Mouse (Mus musculus): ENCODE results near the gene Rps11. TPM values are rescaled to one million over a fixed set of nuclear protein-coding genes. Genes with fewer than 3 reads are reported as not detected.
"Not testable (repeated sequence)": the region's sequence is repeated elsewhere in the genome, so short reads cannot be mapped to it uniquely, and the experiment has no call there.

Rps11 gene
- polyA plus RNA-seq, 1 experiment: 2,753 TPM

GRCm38 (mm10) chr7:45153586-45153985 is 29.3 kb upstream of the Rps11 start:
- Histone ChIP-seq H3K27ac (ENCODE audit: insufficient read depth, low read length) (peak overlapping the region; percentile 85), H3K27me3 (ENCODE audit: control insufficient read depth, insufficient read depth, low read length, poor library complexity, severe bottlenecking) (no peaks in the 10 kb centered on the region), H3K36me3 (ENCODE audit: control insufficient read depth, insufficient read depth, low read length, poor library complexity, severe bottlenecking) (no peaks in the 10 kb centered on the region), H3K4me1 (ENCODE audit: control insufficient read depth, insufficient read depth, low read length) (peaks cover 5% of the 10 kb centered on the region), H3K4me3 (ENCODE audit: low read depth, low read length) (peak overlapping the region; percentile 75), H3K9ac (ENCODE audit: low read depth, poor library complexity, severe bottlenecking) (peak overlapping the region; percentile 91), H3K9me3 (replicated peaks; ENCODE audit: control insufficient read depth, insufficient read depth, low read length, poor library complexity, severe bottlenecking) (no peaks in the 10 kb centered on the region)
- TF ChIP-seq CTCF (IDR thresholded peaks at IDR 0.05; ENCODE audit: low read depth, low read length): no peak
- TF ChIP-seq POLR2A (IDR thresholded peaks at IDR 0.05; ENCODE audit: insufficient read depth, low read length): no peak
- TF ChIP-seq EP300 (IDR thresholded peaks at IDR 0.05; ENCODE audit: insufficient read depth, low read depth, low read length): no peak

- H3K4me3 ChIP-seq (ENCODE audit: low read depth, low read length); H3K4me1 ChIP-seq (ENCODE audit: control insufficient read depth, insufficient read depth, low read length); H3K27ac ChIP-seq (ENCODE audit: insufficient read depth, low read length); H3K9me3 ChIP-seq (replicated peaks; ENCODE audit: control insufficient read depth, insufficient read depth, low read length, poor library complexity, severe bottlenecking); H3K36me3 ChIP-seq (ENCODE audit: control insufficient read depth, insufficient read depth, low read length, poor library complexity, severe bottlenecking); H3K27me3 ChIP-seq (ENCODE audit: control insufficient read depth, insufficient read depth, low read length, poor library complexity, severe bottlenecking): not testable (repeated sequence)
- peak overlapping the region; percentile 91 for H3K9ac ChIP-seq (ENCODE audit: low read depth, poor library complexity, severe bottlenecking)
These were observed 28.8 kb upstream of the Rps11 start for GRCm38 (mm10) chr7:45153052-45153451.

- H3K36me3 ChIP-seq (ENCODE audit: control insufficient read depth, insufficient read depth, low read length, poor library complexity, severe bottlenecking): 0 out of 2 replicates have a peak, but pooled peaks cover 2% of the 10 kb centered on the region
- H3K4me1 ChIP-seq (ENCODE audit: control insufficient read depth, insufficient read depth, low read length): peaks cover 5% of the 10 kb centered on the region
- no peak for TF ChIP-seq POLR2A (IDR thresholded peaks at IDR 0.05; ENCODE audit: insufficient read depth, low read length)
- no peak for TF ChIP-seq CTCF (IDR thresholded peaks at IDR 0.05; ENCODE audit: low read depth, low read length)
- TF ChIP-seq EP300 (IDR thresholded peaks at IDR 0.05; ENCODE audit: insufficient read depth, low read depth, low read length): no peak
- H3K27me3 ChIP-seq (ENCODE audit: control insufficient read depth, insufficient read depth, low read length, poor library complexity, severe bottlenecking): no peaks in the 10 kb centered on the region
- H3K27ac ChIP-seq (ENCODE audit: insufficient read depth, low read length): no peak overlapping the region
- H3K9ac ChIP-seq (ENCODE audit: low read depth, poor library complexity, severe bottlenecking): no peak overlapping the region
- H3K9me3 ChIP-seq (replicated peaks; ENCODE audit: control insufficient read depth, insufficient read depth, low read length, poor library complexity, severe bottlenecking): no peaks in the 10 kb centered on the region
- H3K4me3 ChIP-seq (ENCODE audit: low read depth, low read length): no peak overlapping the region
These were observed 27.1 kb upstream of the Rps11 start for GRCm38 (mm10) chr7:45151303-45151702.

GRCm38 (mm10) chr7:45150321-45150720 is 26.1 kb upstream of the Rps11 start:
- H3K9ac ChIP-seq (ENCODE audit: low read depth, poor library complexity, severe bottlenecking): no peak overlapping the region
- peaks cover 5% of the 10 kb centered on the region for H3K4me1 ChIP-seq (ENCODE audit: control insufficient read depth, insufficient read depth, low read length)
- TF ChIP-seq EP300 (IDR thresholded peaks at IDR 0.05; ENCODE audit: insufficient read depth, low read depth, low read length): no peak
- TF ChIP-seq CTCF (IDR thresholded peaks at IDR 0.05; ENCODE audit: low read depth, low read length): no peak
- TF ChIP-seq POLR2A (IDR thresholded peaks at IDR 0.05; ENCODE audit: insufficient read depth, low read length): no peak
- H3K27me3 ChIP-seq (ENCODE audit: control insufficient read depth, insufficient read depth, low read length, poor library complexity, severe bottlenecking): no peaks in the 10 kb centered on the region
- no peaks in the 10 kb centered on the region for H3K9me3 ChIP-seq (replicated peaks; ENCODE audit: control insufficient read depth, insufficient read depth, low read length, poor library complexity, severe bottlenecking)
- H3K4me3 ChIP-seq (ENCODE audit: low read depth, low read length): no peak overlapping the region
- H3K36me3 ChIP-seq (ENCODE audit: control insufficient read depth, insufficient read depth, low read length, poor library complexity, severe bottlenecking): 0 out of 2 replicates have a peak, but pooled peaks cover 2% of the 10 kb centered on the region
- H3K27ac ChIP-seq (ENCODE audit: insufficient read depth, low read length): peak overlapping the region; percentile 2; the same call in 1 of the 2 replicates

GRCm38 (mm10) chr7:45149545-45149944 is 25.3 kb upstream of the Rps11 start:
- H3K4me1 ChIP-seq (ENCODE audit: control insufficient read depth, insufficient read depth, low read length): peaks cover 5% of the 10 kb centered on the region
- no peak for TF ChIP-seq POLR2A (IDR thresholded peaks at IDR 0.05; ENCODE audit: insufficient read depth, low read length)
- TF ChIP-seq EP300 (IDR thresholded peaks at IDR 0.05; ENCODE audit: insufficient read depth, low read depth, low read length): no peak
- TF ChIP-seq CTCF (IDR thresholded peaks at IDR 0.05; ENCODE audit: low read depth, low read length): no peak
- H3K9me3 ChIP-seq (replicated peaks; ENCODE audit: control insufficient read depth, insufficient read depth, low read length, poor library complexity, severe bottlenecking): no peaks in the 10 kb centered on the region
- H3K27me3 ChIP-seq (ENCODE audit: control insufficient read depth, insufficient read depth, low read length, poor library complexity, severe bottlenecking): no peaks in the 10 kb centered on the region
- no peak overlapping the region for H3K27ac ChIP-seq (ENCODE audit: insufficient read depth, low read length)
- H3K36me3 ChIP-seq (ENCODE audit: control insufficient read depth, insufficient read depth, low read length, poor library complexity, severe bottlenecking): 0 out of 2 replicates have a peak, but pooled peaks cover 2% of the 10 kb centered on the region
- H3K9ac ChIP-seq (ENCODE audit: low read depth, poor library complexity, severe bottlenecking): no peak overlapping the region
- H3K4me3 ChIP-seq (ENCODE audit: low read depth, low read length): no peak overlapping the region

- Histone ChIP-seq H3K27ac (ENCODE audit: insufficient read depth, low read length) (no peak overlapping the region), H3K36me3 (ENCODE audit: control insufficient read depth, insufficient read depth, low read length, poor library complexity, severe bottlenecking) (0 out of 2 replicates have a peak, but pooled peaks cover 2% of the 10 kb centered on the region), H3K9me3 (replicated peaks; ENCODE audit: control insufficient read depth, insufficient read depth, low read length, poor library complexity, severe bottlenecking) (no peaks in the 10 kb centered on the region), H3K27me3 (ENCODE audit: control insufficient read depth, insufficient read depth, low read length, poor library complexity, severe bottlenecking) (no peaks in the 10 kb centered on the region), H3K4me1 (ENCODE audit: control insufficient read depth, insufficient read depth, low read length) (peaks cover 5% of the 10 kb centered on the region), H3K9ac (ENCODE audit: low read depth, poor library complexity, severe bottlenecking) (no peak overlapping the region), H3K4me3 (ENCODE audit: low read depth, low read length) (no peak overlapping the region)
- no peak for TF ChIP-seq EP300 (IDR thresholded peaks at IDR 0.05; ENCODE audit: insufficient read depth, low read depth, low read length)
- no peak for TF ChIP-seq CTCF (IDR thresholded peaks at IDR 0.05; ENCODE audit: low read depth, low read length)
- TF ChIP-seq POLR2A (IDR thresholded peaks at IDR 0.05; ENCODE audit: insufficient read depth, low read length): no peak
These were observed 24.4 kb upstream of the Rps11 start for GRCm38 (mm10) chr7:45148534-45149098.
